Mouse (Mus musculus) intestine, embryonic 16.5 days (tissue): ENCODE results near the gene Masp1. TPM values are rescaled to one million over a fixed set of nuclear protein-coding genes. Genes with fewer than 3 reads are reported as not detected.

Experiments used
- ATAC-seq: fragments of 200-750 bp; cut with Nextera tagmentation; 2 replicates; pipeline ENCODE4 v1.8.0; 2017; ENCODE audit warnings: moderate TSS enrichment, moderate library complexity
- H3K27ac ChIP-seq: fragments of 300-500 bp; sonication (generic); 2 replicates; pipeline ENCODE4 v1.5.1; 2014; ENCODE audit warnings: mild to moderate bottlenecking, low read length
- H3K27me3 ChIP-seq: fragments of 300-500 bp; sonication (generic); replicated peaks from 2 replicates; pipeline ENCODE4 v1.6.1; 2014; ENCODE audit warnings: low read length, control low read depth, mixed read lengths; ENCODE audit not compliant: control insufficient read depth, insufficient read depth
- H3K36me3 ChIP-seq: fragments of 300-500 bp; sonication (generic); 2 replicates; pipeline ENCODE4 v1.6.1; 2014; ENCODE audit warnings: low read length, control low read depth; ENCODE audit not compliant: control insufficient read depth, insufficient read depth
- H3K4me1 ChIP-seq: fragments of 300-500 bp; sonication (generic); 2 replicates; pipeline ENCODE4 v1.6.1; 2014; ENCODE audit warnings: low read length, control low read depth, mixed read lengths; ENCODE audit not compliant: control insufficient read depth, insufficient read depth
- H3K4me2 ChIP-seq: fragments of 300-500 bp; sonication (generic); 2 replicates; pipeline ENCODE4 v1.6.1; 2014; ENCODE audit warnings: low read depth, low read length, control low read depth
- H3K4me3 ChIP-seq: fragments of 300-500 bp; sonication (generic); 2 replicates; pipeline ENCODE4 v1.5.1; 2014; ENCODE audit warnings: mild to moderate bottlenecking, low read length
- H3K9ac ChIP-seq: fragments of 300-500 bp; sonication (generic); 2 replicates; pipeline ENCODE4 v1.6.1; 2014; ENCODE audit warnings: low read depth, low read length
- H3K9me3 ChIP-seq: fragments of 300-500 bp; sonication (generic); 2 replicates; pipeline ENCODE4 v1.6.1; 2016; ENCODE audit warnings: low read length, control low read depth; ENCODE audit not compliant: control insufficient read depth
- WGBS: fragments of 180-500 bp; shearing (Covaris S2); extraction: QIAGEN DNeasy Blood & Tissue Kit; methylation state at CpG from one replicate; pipeline ENCODE4 v1.1.7; 2014; 5-methylcytosine and 5-hydroxymethylcytosine counted together
- polyA plus RNA-seq: library from polyadenylated mRNA; unstranded; fragments of >200 nt; fragmentation: Nextera tagmentation; extraction: Ambion mirVana; gene quantifications from 2 replicates; pipeline ENCODE4 v1.2.1, GENCODE M21; 2015

The Masp1 gene
- polyA plus RNA-seq, 1 experiment from 2014 or later, result 4.3 TPM

DNA sequence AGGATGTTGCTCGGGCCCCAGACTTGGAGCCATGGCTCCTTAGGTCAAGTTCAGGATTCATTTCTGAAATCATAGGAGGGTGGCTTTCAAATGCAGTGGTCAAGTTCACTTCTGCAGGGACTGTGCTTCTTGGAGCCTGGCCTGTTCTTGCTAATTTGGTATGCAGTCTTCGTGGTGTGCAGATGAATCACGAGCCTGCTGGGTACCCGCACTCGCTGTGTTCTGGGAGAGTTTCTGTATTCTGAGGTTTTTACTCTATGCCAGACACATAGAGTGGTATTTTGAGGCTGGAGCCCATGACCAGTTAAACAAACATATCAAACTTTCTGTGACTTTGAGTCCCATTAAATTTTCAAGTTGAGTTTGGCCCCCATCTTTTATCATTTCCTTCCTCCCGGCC is 66.2 kb downstream of the Masp1 start:
- 78% methylated on average over 6 of the region's 6 CpGs for WGBS

DNA sequence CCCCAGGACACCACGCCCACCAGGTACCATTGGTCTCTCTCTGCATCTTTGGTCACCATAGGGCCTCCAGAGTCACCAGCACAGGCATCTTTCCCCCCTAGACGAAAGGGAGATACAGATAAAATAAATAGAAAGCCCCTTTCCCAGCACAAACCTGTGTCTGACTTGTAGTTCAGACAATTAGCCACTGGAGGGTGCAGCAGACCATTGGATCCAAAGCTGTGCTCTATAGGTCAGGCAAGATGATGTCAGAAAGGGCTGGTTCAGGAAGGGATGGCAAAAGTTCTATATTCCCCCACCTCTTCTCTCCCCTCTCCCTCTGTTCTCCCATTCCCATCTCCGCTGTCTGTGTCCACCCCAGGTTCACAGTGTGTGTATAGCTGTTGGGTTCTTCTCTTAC is 68.1 kb downstream of the Masp1 start:
- no peak overlapping the region for H3K4me2 ChIP-seq
- WGBS, result 24% methylated on average over 3 of the region's 3 CpGs
- H3K9me3 ChIP-seq, result no peaks in the 10 kb centered on the region
- no peak overlapping the region for H3K9ac ChIP-seq
- H3K4me3 ChIP-seq, result no peak overlapping the region
- no peaks in the 10 kb centered on the region for H3K27me3 ChIP-seq
- H3K27ac ChIP-seq, result no peak overlapping the region
- H3K4me1 ChIP-seq, result peaks cover 3% of the 10 kb centered on the region; the same call in 1 of the 2 replicates
- H3K36me3 ChIP-seq, result no peaks in the 10 kb centered on the region
- 0 out of 2 replicates have a peak, but pooled peaks have one; percentile 44 for ATAC-seq

More for the DNA sequence above, 66.2 kb downstream of the Masp1 start:
- H3K27ac ChIP-seq, result no peak overlapping the region
- H3K4me1 ChIP-seq, result peaks cover 3% of the 10 kb centered on the region; the same call in 1 of the 2 replicates
- H3K9ac ChIP-seq, result no peak overlapping the region
- no peak overlapping the region for H3K4me2 ChIP-seq
- H3K36me3 ChIP-seq, result no peaks in the 10 kb centered on the region
- ATAC-seq, result no peak
- H3K4me3 ChIP-seq, result no peak overlapping the region
- no peaks in the 10 kb centered on the region for H3K9me3 ChIP-seq
- H3K27me3 ChIP-seq, result no peaks in the 10 kb centered on the region

DNA sequence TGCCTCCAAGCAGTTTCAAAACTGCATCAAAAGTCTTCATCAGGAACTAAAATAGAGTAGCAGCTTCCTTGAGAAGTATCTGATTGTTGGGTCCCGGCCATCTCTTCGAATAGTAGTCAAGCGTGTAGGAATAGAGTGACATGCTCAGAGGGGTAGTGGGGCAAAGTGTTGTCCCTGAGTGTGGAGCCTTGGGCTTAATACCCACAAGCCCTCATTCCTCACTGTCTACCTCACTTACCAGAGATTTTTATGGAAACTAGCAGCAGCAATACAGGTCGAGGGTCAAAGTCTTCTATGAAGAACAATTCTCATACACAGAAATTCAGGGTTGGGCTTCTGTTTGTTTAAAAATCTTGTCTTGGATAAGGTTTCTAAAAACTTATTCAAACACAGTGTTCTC is 69.8 kb downstream of the Masp1 start:
- Histone ChIP-seq H3K9ac (no peak overlapping the region), H3K27ac (no peak overlapping the region), H3K9me3 (no peaks in the 10 kb centered on the region), H3K4me3 (no peak overlapping the region), H3K36me3 (no peaks in the 10 kb centered on the region), H3K4me1 (peaks cover 3% of the 10 kb centered on the region; the same call in 1 of the 2 replicates), H3K27me3 (no peaks in the 10 kb centered on the region), H3K4me2 (no peak overlapping the region)
- ATAC-seq, result no peak
- 82% methylated on average over 4 of the region's 4 CpGs for WGBS

DNA sequence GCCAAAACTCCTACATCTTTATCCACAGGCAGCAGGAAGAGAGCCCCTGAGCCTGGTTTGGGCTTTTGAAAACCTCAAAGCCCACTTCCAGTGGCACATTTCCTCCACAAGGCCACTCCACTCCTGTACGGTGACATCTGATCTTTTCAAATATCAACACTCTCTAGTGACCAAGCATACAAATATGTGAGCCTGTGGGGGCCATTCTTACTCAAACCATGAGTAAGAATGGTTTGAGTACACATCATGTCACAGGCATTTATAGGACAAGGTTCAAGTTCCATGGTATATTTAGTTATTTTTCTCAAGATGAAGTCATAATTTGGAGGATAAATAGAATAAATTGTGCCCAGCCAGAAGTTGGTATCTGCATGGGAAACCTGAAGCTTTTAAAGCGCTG is 70.7 kb downstream of the Masp1 start:
- no peak overlapping the region for H3K4me2 ChIP-seq
- H3K4me3 ChIP-seq, result no peak overlapping the region
- H3K36me3 ChIP-seq, result no peaks in the 10 kb centered on the region
- no peaks in the 10 kb centered on the region for H3K27me3 ChIP-seq
- 87% methylated on average over 2 of the region's 2 CpGs for WGBS
- H3K9ac ChIP-seq, result no peak overlapping the region
- H3K9me3 ChIP-seq, result no peaks in the 10 kb centered on the region
- H3K4me1 ChIP-seq, result peaks cover 3% of the 10 kb centered on the region; the same call in 1 of the 2 replicates
- ATAC-seq, result no peak
- no peak overlapping the region for H3K27ac ChIP-seq

DNA sequence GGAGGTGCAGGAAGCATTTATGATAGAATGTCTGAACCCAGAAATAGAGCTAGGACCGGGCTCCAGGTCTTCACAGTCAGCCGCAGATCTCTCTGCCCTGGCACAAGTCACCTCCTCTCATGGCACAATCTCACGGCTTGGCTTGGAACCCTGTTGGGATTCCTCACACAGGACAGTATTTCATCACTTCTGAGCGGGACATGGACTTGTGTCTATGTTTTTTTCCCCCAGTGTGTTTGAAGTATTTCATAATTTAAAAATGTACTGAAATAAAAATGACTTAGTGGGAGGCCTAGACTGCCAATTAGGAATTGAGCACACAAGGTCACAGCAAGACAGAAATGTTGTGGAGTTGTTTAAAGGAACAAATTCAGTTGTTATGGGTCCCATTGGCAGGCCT is 76.4 kb downstream of the Masp1 start:
- no peaks in the 10 kb centered on the region for H3K4me1 ChIP-seq
- H3K9me3 ChIP-seq, result no peaks in the 10 kb centered on the region
- H3K36me3 ChIP-seq, result no peaks in the 10 kb centered on the region
- WGBS, result 89% methylated on average over 4 of the region's 4 CpGs
- no peak overlapping the region for H3K27ac ChIP-seq
- H3K9ac ChIP-seq, result no peak overlapping the region
- no peaks in the 10 kb centered on the region for H3K27me3 ChIP-seq
- ATAC-seq, result no peak
- H3K4me3 ChIP-seq, result no peak overlapping the region
- no peak overlapping the region for H3K4me2 ChIP-seq

DNA sequence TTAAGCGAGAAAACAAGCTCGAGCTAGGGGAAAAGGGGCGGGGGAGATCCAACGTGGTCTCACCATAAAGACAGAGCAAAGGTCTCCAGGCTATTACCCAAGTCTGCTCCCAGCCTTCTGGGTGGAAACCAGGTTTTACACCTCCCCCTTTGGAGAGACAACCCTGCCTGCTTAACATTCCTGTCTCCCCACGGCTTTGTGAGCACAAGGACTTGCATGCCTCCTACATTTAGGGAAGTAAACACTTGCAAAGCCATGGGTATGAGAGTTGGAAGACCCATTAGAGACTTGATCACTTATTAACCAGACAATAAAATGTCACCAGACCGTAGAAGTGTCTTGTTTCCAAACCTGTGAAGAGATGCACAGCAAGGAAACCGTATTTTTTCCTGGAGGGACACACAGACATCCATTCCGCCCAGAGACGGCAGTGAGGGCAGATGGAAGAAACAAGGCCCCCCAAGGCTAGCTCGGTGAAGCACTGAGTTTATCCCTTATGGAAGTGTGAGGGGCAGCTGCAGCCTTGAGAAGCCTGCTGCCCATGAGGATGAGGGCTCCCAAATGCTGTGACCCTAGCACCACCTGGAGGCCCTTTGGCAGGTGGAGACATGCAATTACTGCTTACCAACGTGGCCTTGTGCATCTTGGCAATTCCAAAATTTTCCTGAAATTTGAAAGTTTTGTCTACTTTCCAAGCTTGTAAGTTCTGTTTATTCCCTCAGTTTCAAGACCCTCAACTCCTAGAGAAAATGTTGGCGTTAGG is 83.0 kb downstream of the Masp1 start:
- Histone ChIP-seq H3K27ac (no peak overlapping the region), H3K36me3 (no peaks in the 10 kb centered on the region), H3K4me1 (peaks cover 5% of the 10 kb centered on the region; the same call in 1 of the 2 replicates), H3K4me3 (no peak overlapping the region), H3K27me3 (no peaks in the 10 kb centered on the region), H3K9ac (no peak overlapping the region), H3K9me3 (no peaks in the 10 kb centered on the region), H3K4me2 (no peak overlapping the region)
- peak; percentile 74 for ATAC-seq
- WGBS, result 39% methylated on average over 12 of the region's 12 CpGs

DNA sequence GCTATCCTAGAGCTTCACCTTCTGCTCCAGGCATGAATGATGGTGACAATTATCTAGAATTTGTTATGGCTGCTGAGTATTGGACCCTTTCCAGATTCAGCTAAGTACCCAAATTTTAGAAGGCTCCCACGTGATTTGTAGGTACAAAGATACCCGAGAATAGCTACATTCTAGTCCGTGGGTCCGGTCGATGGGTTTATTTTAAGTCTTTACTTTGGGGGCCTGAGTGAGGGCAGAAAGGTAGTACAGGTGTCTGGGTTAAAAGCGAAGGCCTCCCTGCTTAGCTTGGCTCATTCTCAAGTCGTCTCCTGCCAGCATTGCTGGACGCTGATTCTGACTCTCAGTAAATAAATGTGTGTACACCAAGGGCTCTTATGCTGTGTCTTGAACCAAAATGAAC is 90.6 kb downstream of the Masp1 start:
- Histone ChIP-seq H3K4me3 (no peak overlapping the region), H3K27me3 (no peaks in the 10 kb centered on the region), H3K36me3 (no peaks in the 10 kb centered on the region), H3K4me1 (no peaks in the 10 kb centered on the region), H3K4me2 (no peak overlapping the region), H3K9me3 (no peaks in the 10 kb centered on the region), H3K9ac (no peak overlapping the region), H3K27ac (no peak overlapping the region)
- ATAC-seq, result no peak
- WGBS, result 75% methylated on average over 8 of the region's 8 CpGs

DNA sequence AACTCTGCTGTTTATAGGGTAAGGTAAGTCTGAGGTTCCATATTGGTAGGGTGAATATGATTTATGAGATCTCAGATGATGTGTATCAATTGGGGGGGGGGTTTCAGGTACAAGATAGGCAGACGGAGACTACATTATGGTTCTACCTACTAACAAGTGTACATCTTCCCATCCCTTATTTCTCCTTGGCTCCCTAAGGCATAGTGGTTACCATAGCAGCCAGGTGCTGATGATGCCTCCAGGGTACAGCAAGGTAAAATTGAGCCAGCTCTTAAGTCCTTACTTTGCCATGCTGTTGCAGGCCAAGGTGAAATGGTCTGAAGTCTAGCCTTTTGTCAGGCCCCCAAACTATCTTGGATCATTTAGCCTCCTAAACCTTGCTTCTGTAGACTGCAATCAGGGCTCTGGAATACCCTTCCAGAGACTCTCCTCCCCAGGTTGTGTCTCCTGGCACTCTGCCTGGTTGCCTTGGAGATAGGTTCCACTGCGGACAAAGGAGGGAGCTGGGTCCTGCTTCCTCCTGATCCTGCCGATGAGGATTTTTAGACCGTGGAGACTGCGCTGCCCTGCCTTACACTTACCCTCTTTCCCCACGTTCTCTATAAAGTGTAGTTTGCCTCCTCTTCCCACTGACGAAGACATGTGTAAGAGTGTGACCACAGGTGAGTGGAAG is 91.8 kb downstream of the Masp1 start, which contains the start of gene Rtp1:
TSS of gene Rtp1 (plus strand) at position 487 of the 673 bp plus-strand sequence.
- no peak for ATAC-seq
- Histone ChIP-seq H3K9me3 (no peaks in the 10 kb centered on the region), H3K27me3 (no peaks in the 10 kb centered on the region), H3K9ac (no peak within 1 kb of the TSS), H3K27ac (no peak within 1 kb of the TSS), H3K4me3 (no peak within 1 kb of the TSS), H3K4me1 (no peaks in the 10 kb centered on the region), H3K36me3 (no peaks in the 10 kb centered on the region), H3K4me2 (no peak within 1 kb of the TSS)
- 75% methylated on average over 7 of the region's 7 CpGs for WGBS

DNA sequence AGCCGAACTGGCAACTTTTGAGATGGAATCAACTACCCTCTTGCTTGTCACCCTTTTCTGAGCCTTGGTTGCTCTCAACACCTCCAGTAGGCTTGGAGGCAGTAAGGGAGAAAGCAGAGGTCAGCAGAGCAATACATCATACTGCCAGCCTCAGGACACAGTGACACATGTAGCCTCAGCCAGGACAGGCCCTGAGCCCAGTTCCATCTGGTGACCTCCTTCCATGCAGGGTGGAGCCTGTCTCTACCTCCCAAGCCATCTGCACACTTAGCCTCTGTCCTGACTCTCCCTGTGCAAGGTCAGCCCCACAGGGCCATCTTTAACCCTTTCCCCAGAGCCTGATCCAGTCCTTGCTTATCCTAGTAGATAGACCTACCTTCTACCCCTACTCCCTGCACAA is 92.9 kb downstream of the Masp1 start:
- no peaks in the 10 kb centered on the region for H3K9me3 ChIP-seq
- 92% methylated on average over 1 of the region's 1 CpGs for WGBS
- no peak for ATAC-seq
- H3K27me3 ChIP-seq, result no peaks in the 10 kb centered on the region
- H3K4me1 ChIP-seq, result no peaks in the 10 kb centered on the region
- no peak overlapping the region for H3K4me2 ChIP-seq
- H3K9ac ChIP-seq, result no peak overlapping the region
- H3K27ac ChIP-seq, result no peak overlapping the region
- no peak overlapping the region for H3K4me3 ChIP-seq
- no peaks in the 10 kb centered on the region for H3K36me3 ChIP-seq
